Mouse (Mus musculus) large intestine, adult 2 months (tissue): ENCODE data around the gene Dchs2. TPM values are rescaled to one million over a fixed set of nuclear protein-coding genes. Genes with fewer than 3 reads are reported as not detected.
A peak's percentile ranks its signal among the peaks of the same experiment; 100 is the strongest.
"Not testable (repeated sequence)": the region's sequence is repeated elsewhere in the genome, so short reads cannot be mapped to it uniquely, and the experiment has no call there.

Source experiments
- DNase-seq: peaks from one replicate; pipeline ENCODE4 v3.0.0-alpha.2; 2012; ENCODE audit warnings: low read depth, low spot score
- WGBS: fragments of 180-500 bp; shearing (Covaris S2); methylation state at CpG from one replicate; pipeline ENCODE4 v1.1.7; 2018; 5-methylcytosine and 5-hydroxymethylcytosine counted together
- polyA plus RNA-seq: library from polyadenylated mRNA; depleted of rRNA; stranded (reverse); fragments of >200 nt; gene quantifications from 2 replicates; pipeline ENCODE4 v1.2.3, GENCODE M21; 2012; rRNA removed

The Dchs2 gene
- polyA plus RNA-seq, result 0.01 and 0.07 TPM in 2 replicates

- DNase-seq, result no peak
- WGBS, result 1% methylated on average over 55 of the region's 55 CpGs
These were observed at the start of gene Dchs2 for GRCm38 (mm10) chr3:83127726-83128448. Gene Dchs2 (plus strand): TSS chr3:83127948.

DNA sequence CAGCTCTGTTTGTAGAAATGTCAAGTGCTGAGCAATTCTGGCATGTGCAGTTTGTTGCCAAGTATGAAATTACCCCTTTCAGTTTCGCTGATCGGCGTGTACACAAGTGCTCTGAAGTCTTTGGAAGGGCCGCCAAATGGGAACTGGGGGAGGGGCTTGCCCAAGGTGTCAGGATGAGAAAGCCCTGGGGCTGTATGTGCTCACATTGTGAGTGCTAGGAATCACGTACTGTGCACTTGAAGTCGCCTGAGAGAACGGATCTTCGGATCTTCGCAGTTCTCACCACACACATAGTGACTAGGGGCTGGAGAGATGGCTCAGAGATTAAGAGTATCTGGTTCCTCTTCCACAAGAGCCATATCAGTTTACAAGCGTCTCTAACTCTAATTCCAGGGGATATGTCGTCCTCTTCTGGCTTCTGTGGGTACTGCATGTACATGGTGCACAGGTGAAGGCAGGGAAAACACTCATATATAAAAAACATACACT is 47.1 kb upstream of the Dchs2 start:
- 0% methylated on average over 11 of the region's 11 CpGs for WGBS
- DNase-seq, result peak; percentile 40

GRCm38 (mm10) chr3:83097586-83097985 is 30.2 kb upstream of the Dchs2 start:
- WGBS, result 85% methylated on average over 6 of the region's 6 CpGs
- DNase-seq, result no peak

DNA sequence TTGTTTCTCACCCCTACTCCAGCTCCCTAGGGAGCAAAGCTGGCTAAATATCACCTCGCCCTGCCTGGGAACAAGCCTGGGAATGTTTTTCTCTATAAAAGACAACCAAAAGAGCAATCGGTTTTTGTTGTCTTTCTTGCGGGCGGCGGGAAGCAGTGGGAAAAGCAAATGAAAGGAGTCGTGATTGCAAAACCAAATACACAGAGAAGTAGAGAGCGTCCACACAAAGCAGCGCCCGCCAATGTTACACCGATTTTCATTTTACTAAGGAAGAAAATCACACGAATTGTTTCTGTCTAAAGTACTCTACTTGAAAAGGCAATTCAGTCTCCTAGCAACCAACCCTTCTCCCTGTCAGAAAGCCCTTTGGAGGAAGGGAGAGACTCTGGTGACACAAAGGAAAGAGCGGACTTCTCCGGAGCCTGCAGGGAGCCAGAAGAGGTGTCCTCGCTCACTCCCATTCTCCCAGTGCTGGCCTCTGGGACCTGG is 29.2 kb upstream of the Dchs2 start:
- no peak for DNase-seq
- WGBS, result 7% methylated on average over 14 of the region's 14 CpGs

GRCm38 (mm10) chr3:83099139-83099538 is 28.6 kb upstream of the Dchs2 start:
- no peak for DNase-seq
- WGBS, result 87% methylated on average over 1 of the region's 1 CpGs

- 82% methylated on average over 6 of the region's 6 CpGs for WGBS
- DNase-seq, result no peak
These were observed 28.1 kb upstream of the Dchs2 start for GRCm38 (mm10) chr3:83099651-83100050.

DNA sequence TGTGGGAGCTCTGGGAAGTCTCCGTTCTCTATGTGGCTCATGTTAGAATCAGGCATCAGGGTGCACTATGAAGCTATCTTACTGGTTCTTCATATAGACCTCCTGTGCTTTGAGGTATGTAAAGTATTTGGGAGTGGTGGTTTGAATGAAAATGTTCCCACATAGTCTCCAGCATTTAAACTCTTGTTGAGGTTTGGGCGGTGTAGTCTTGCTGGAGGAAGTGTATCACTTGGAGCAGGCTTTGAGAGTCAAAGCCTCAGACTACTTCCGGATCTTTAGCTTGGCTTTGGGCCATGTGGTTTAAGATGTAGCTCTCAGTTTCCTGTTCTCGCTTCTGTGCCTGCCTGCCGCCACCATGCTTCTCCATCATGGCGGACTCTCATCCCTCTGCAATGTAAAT is 25.5 kb upstream of the Dchs2 start:
- no peak for DNase-seq
- WGBS, result 84% methylated on average over 6 of the region's 6 CpGs

- peak; percentile 1 for DNase-seq
- 37% methylated on average over 4 of the region's 4 CpGs for WGBS
These were observed 17.6 kb upstream of the Dchs2 start for GRCm38 (mm10) chr3:83110163-83110562.

DNA sequence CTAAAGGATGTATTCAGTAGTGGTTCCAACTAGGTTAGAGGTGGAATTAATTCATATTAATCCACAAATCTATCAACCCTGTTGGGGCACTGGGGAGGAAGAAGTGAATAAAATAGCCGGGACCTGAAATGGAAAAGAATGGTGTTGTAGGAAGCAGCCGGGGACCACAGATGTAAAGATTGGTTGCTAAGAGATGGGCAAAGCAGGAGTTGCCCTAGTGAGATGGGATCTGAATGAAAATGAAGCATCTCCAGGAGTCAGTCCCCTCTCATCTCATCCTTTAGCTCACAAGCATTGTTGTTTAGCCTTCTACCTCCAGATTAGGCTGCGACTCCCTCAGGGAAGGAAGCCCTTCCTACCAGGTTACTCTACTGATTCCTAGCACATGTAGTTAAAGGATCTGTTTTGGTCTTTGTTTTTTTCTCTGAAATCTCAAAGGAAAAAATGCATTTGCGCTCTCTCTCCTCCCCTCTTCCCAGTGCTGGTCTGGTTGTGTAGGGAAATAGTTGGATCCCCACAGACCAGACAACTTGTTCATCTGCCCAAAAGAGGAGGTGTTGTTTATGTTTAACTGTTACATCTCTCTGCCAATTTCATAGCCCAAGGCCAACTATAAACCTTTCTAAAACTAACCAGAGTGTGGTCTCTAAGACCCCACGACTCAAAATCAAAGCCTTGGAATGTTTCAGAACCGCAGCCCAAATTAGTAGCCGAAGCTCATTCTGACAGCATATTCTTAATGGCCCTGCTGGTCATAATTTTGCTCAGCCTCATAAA is 16.1 kb upstream of the Dchs2 start:
- no peak for DNase-seq
- WGBS, result 65% methylated on average over 7 of the region's 7 CpGs

DNA sequence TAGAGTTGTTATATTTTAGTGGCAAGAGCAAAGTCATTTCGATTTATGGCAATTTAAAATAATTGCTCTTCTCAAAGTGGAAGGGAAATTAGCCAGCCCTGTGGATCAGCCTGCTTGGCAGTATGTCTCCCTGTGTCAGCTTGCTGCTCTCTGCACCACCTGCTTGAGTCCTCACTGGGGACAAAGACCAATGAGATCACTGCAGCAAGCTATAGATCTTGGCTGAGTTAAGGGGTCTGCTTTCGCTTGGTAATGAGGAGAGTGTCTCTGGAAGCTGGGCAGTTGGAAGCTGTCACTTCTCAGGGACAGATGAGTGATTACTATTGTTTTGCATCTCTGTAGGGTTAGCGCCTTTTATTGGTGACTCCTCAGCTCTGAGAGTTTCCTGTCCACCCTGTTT is 14.9 kb upstream of the Dchs2 start:
- WGBS, result 23% methylated on average over 3 of the region's 3 CpGs
- DNase-seq, result no peak

DNA sequence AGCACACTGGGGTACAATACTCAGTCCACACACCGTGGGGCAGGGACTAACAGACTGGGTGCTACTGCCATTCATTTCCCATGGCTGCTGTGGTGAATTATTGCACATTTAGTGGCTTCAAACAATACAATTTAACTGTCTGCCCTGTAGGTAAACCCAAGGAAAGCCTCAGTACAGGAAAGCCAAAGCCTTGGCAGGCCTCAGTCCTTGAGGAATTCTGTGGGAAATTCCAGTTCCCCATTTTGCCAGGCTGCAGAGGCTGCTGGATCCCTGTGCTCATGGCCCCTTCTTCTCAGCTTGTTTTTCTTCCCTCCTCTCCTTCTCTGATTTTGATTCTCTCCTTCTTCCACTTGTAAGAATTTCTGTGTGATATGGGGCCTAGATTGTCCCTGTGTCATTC is 12.8 kb upstream of the Dchs2 start:
- 60% methylated on average over 1 of the region's 1 CpGs for whole genome bisulfite sequencing
- no peak for DNase-seq

- no peak for DNase-seq
- 61% methylated on average over 10 of the region's 10 CpGs for WGBS
These were observed 10.2 kb upstream of the Dchs2 start for GRCm38 (mm10) chr3:83117592-83117991.

- DNase-seq, result not testable (repeated sequence)
- WGBS, result 93% methylated on average over 9 of the region's 9 CpGs
These were observed 3.8 kb upstream of the Dchs2 start for GRCm38 (mm10) chr3:83123945-83124344.

DNA sequence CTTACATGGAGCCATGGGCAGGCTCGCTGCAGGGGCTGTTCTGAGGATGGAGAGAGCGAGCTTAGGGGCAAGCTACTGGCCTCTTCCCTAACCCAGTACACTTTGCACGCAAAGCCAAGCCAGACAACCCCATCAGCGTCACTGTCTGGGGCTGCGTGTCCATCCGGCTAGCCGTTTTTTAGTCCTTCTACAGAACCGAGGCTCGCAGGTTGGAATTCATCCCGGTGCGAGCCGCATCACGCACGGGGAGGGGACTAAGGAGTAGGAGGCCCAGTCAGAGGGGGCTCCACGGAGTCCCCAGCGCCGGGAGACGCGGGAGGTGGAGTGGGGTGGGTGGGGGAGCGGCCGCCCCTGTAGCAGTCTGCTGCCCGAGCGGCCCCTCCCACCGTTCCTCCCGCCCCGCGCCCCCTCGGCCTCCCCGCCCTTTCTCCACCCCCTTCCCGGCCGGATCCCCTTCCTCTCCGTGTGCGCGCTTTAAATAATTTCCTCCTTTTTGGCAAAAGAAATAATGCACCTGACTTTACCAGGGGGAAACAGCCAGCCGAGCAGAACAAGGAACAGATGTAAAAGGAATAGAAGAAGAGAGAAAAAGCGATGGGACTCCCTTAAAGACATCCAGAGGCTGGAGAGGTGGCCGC is 541 bp upstream of the Dchs2 start:
- WGBS, result 3% methylated on average over 37 of the region's 37 CpGs
- no peak for DNase-seq

- 2% methylated on average over 43 of the region's 43 CpGs for WGBS
- no peak for DNase-seq
These were observed 738 bp downstream of the Dchs2 start for GRCm38 (mm10) chr3:83128449-83128922.

DNA sequence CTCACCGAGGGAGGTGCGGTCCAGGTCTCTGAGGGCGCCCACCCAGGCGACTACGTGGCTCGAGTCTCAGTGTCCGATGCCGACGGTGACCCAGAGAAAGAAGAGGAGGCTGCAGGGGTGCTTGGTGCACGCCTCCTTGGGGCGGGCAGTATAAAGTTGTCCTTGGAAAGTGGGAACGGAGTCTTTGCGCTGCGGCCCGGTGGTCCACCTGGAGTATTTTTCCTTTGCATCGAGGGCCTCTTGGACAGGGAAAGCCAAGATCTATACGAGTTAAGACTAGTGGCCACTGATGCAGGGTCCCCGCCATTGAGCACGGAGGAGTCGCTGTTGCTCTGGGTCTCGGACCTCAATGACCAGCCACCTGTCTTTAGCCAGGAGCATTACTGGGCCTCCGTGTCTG is 1.4 kb downstream of the Dchs2 start:
- 8% methylated on average over 22 of the region's 22 CpGs for WGBS

GRCm38 (mm10) chr3:83136413-83136812 is 8.7 kb downstream of the Dchs2 start:
- no peak for DNase-seq
- 52% methylated on average over 7 of the region's 7 CpGs for WGBS

More for the DNA sequence above, 1.4 kb downstream of the Dchs2 start:
- no peak for DNase-seq

GRCm38 (mm10) chr3:83138820-83139219 is 11.1 kb downstream of the Dchs2 start:
- no peak for DNase-seq
- WGBS, result 82% methylated on average over 2 of the region's 2 CpGs

DNA sequence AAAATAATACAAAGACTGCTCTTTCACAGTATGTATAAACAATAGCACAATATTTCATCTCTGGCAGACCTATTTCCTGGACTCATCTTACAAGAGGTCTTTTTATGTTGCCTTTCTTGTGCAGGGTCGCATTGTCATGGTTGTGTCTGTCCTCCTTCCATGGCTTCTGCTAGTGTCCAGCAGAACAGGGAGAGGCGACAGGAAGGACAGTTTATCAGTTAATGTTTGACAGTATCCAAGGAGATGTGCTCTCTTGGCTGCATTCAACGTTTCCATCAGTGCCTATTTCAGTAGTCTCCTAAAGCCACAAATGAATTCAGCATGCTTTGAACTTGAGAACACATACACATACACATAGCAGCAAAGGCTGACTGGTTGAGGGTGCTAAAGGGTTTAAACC is 17.9 kb downstream of the Dchs2 start:
- DNase-seq, result no peak

More for the DNA sequence above, 17.9 kb downstream of the Dchs2 start:
- WGBS, result 17% methylated on average over 3 of the region's 3 CpGs
